Mouse (Mus musculus) intestine, embryonic 16.5 days (tissue): ENCODE measurements around the gene Obp1a. TPM values are rescaled to one million over a fixed set of nuclear protein-coding genes. Genes with fewer than 3 reads are reported as not detected.

ENCODE experiments used
- ATAC-seq: fragments of 200-750 bp; cut with Nextera tagmentation; 2 replicates; pipeline ENCODE4 v1.8.0; 2017; ENCODE audit warnings: moderate TSS enrichment, moderate library complexity
- H3K27ac ChIP-seq: fragments of 300-500 bp; sonication (generic); 2 replicates; pipeline ENCODE4 v1.5.1; 2014; ENCODE audit warnings: mild to moderate bottlenecking, low read length
- H3K27me3 ChIP-seq: fragments of 300-500 bp; sonication (generic); replicated peaks from 2 replicates; pipeline ENCODE4 v1.6.1; 2014; ENCODE audit warnings: low read length, control low read depth, mixed read lengths; ENCODE audit not compliant: control insufficient read depth, insufficient read depth
- H3K36me3 ChIP-seq: fragments of 300-500 bp; sonication (generic); 2 replicates; pipeline ENCODE4 v1.6.1; 2014; ENCODE audit warnings: low read length, control low read depth; ENCODE audit not compliant: control insufficient read depth, insufficient read depth
- H3K4me1 ChIP-seq: fragments of 300-500 bp; sonication (generic); 2 replicates; pipeline ENCODE4 v1.6.1; 2014; ENCODE audit warnings: low read length, control low read depth, mixed read lengths; ENCODE audit not compliant: control insufficient read depth, insufficient read depth
- H3K4me2 ChIP-seq: fragments of 300-500 bp; sonication (generic); 2 replicates; pipeline ENCODE4 v1.6.1; 2014; ENCODE audit warnings: low read depth, low read length, control low read depth
- H3K4me3 ChIP-seq: fragments of 300-500 bp; sonication (generic); 2 replicates; pipeline ENCODE4 v1.5.1; 2014; ENCODE audit warnings: mild to moderate bottlenecking, low read length
- H3K9ac ChIP-seq: fragments of 300-500 bp; sonication (generic); 2 replicates; pipeline ENCODE4 v1.6.1; 2014; ENCODE audit warnings: low read depth, low read length
- H3K9me3 ChIP-seq: fragments of 300-500 bp; sonication (generic); 2 replicates; pipeline ENCODE4 v1.6.1; 2016; ENCODE audit warnings: low read length, control low read depth; ENCODE audit not compliant: control insufficient read depth
- WGBS: fragments of 180-500 bp; shearing (Covaris S2); extraction: QIAGEN DNeasy Blood & Tissue Kit; methylation state at CpG from one replicate; pipeline ENCODE4 v1.1.7; 2014; 5-methylcytosine and 5-hydroxymethylcytosine counted together
- polyA plus RNA-seq: library from polyadenylated mRNA; unstranded; fragments of >200 nt; fragmentation: Nextera tagmentation; extraction: Ambion mirVana; gene quantifications from 2 replicates; pipeline ENCODE4 v1.2.1, GENCODE M21; 2015

Obp1a gene
- polyA plus RNA-seq, result not detected in 2 replicates

DNA sequence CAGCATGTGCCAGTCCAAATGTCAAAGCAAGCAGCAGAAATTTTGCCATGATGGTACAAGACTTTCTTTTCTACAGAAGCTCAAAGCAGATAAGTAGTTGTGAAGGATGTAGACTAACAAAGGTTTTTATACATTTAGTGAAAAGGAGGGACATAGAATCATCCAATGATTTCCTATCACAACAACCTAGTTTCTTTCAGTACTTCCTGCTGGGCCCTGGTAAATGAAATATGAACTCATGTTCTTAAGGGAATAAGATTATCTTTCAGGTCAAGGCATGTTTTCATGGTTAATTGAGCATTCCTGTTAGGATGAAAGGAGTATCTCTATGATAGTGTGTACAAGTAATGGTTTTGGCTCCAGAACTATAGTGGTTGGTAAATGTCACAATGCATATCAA is at the start of gene Obp1a:
Obp1a (minus strand) TSS at position 101 of the 400 bp plus-strand sequence.
- no peak within 1 kb of the TSS for H3K27ac ChIP-seq
- no peaks in the 10 kb centered on the region for H3K36me3 ChIP-seq
- ATAC-seq, result no peak
- H3K27me3 ChIP-seq, result no peaks in the 10 kb centered on the region
- no peak within 1 kb of the TSS for H3K9ac ChIP-seq
- H3K9me3 ChIP-seq, result no peaks in the 10 kb centered on the region
- no peak within 1 kb of the TSS for H3K4me3 ChIP-seq
- H3K4me1 ChIP-seq, result no peaks in the 10 kb centered on the region
- no peak within 1 kb of the TSS for H3K4me2 ChIP-seq

GRCm38 (mm10) chrX:78125167-78125566 is 34.0 kb upstream of the Obp1a start, which contains the start of gene Gm5938:
Gm5938 (plus strand) TSS chrX:78125467.
- H3K27ac ChIP-seq, result no peak within 1 kb of the TSS
- ATAC-seq, result no peak
- H3K4me2 ChIP-seq, result no peak within 1 kb of the TSS
- no peak within 1 kb of the TSS for H3K4me3 ChIP-seq
- 46% methylated on average over 1 of the region's 1 CpGs for WGBS
- no peaks in the 10 kb centered on the region for H3K36me3 ChIP-seq
- no peaks in the 10 kb centered on the region for H3K9me3 ChIP-seq
- H3K27me3 ChIP-seq, result no peaks in the 10 kb centered on the region
- H3K4me1 ChIP-seq, result no peaks in the 10 kb centered on the region
- no peak within 1 kb of the TSS for H3K9ac ChIP-seq

Other genes starting within 250 kb of the Obp1a start
- not detected in 2 replicates for gene Pbsn, start 237.8 kb downstream of the Obp1a start, polyA plus RNA-seq
- not detected in 2 replicates for gene Gm14744, start 226.6 kb downstream of the Obp1a start, polyA plus RNA-seq
- gene 5430402E10Rik, start 166.3 kb downstream of the Obp1a start, polyA plus RNA-seq, result not detected in 2 replicates
- gene Gm5938, start 34.1 kb upstream of the Obp1a start, polyA plus RNA-seq, result not detected in 2 replicates
- not detected in 2 replicates for gene Obp1b, start 95.4 kb upstream of the Obp1a start, polyA plus RNA-seq
- gene Gm14743, start 154.5 kb upstream of the Obp1a start, polyA plus RNA-seq, result not detected in 2 replicates